Mouse (Mus musculus) retina, embryonic 14.5 days (tissue): ENCODE data around the gene Ccdc117.
A peak's percentile ranks its signal among the peaks of the same experiment; 100 is the strongest.
"Not testable (repeated sequence)": the region's sequence is repeated elsewhere in the genome, so short reads cannot be mapped to it uniquely, and the experiment has no call there.

Experiments used
- DNase-seq: peaks from one replicate; pipeline ENCODE4 v3.0.0-alpha.2; 2015; ENCODE audit warnings: low spot score

The Ccdc117 gene

GRCm38 (mm10) chr11:5530717-5531116, 11.3 kb downstream of the Ccdc117 start:
- DNase-seq, result no peak

- no peak for DNase-seq
These were observed 11.8 kb downstream of the Ccdc117 start for GRCm38 (mm10) chr11:5530172-5530571.

GRCm38 (mm10) chr11:5528841-5529240, 13.1 kb downstream of the Ccdc117 start:
- DNase-seq, result no peak

GRCm38 (mm10) chr11:5527865-5528523, 14.0 kb downstream of the Ccdc117 start:
- DNase-seq, result no peak

GRCm38 (mm10) chr11:5526573-5527439, 15.2 kb downstream of the Ccdc117 start:
- DNase-seq, result no peak

- DNase-seq, result no peak
These were observed 16.6 kb downstream of the Ccdc117 start for GRCm38 (mm10) chr11:5525418-5525817.

GRCm38 (mm10) chr11:5522798-5523415, 19.1 kb downstream of the Ccdc117 start:
- no peak for DNase-seq

GRCm38 (mm10) chr11:5521516-5522291, 20.3 kb downstream of the Ccdc117 start:
- DNase-seq, result peak; percentile 67

GRCm38 (mm10) chr11:5521266-5521515, 20.8 kb downstream of the Ccdc117 start:
- peak; percentile 51 for DNase-seq

- DNase-seq, result peak; percentile 96
These were observed 21.3 kb downstream of the Ccdc117 start, which contains the start of gene Xbp1 for GRCm38 (mm10) chr11:5520412-5521265. Gene Xbp1 (plus strand): TSS chr11:5520659.

- no peak for DNase-seq
These were observed 22.3 kb downstream of the Ccdc117 start for GRCm38 (mm10) chr11:5519681-5520080.

- DNase-seq, result no peak
These were observed 24.6 kb downstream of the Ccdc117 start for GRCm38 (mm10) chr11:5517346-5517745.

- DNase-seq, result no peak
These were observed 25.4 kb downstream of the Ccdc117 start for GRCm38 (mm10) chr11:5516617-5517016.

- DNase-seq, result no peak
These were observed 25.8 kb downstream of the Ccdc117 start for GRCm38 (mm10) chr11:5516151-5516550.

GRCm38 (mm10) chr11:5515655-5516054, 26.3 kb downstream of the Ccdc117 start:
- no peak for DNase-seq

GRCm38 (mm10) chr11:5515196-5515595, 26.8 kb downstream of the Ccdc117 start:
- no peak for DNase-seq

- DNase-seq, result no peak
These were observed 27.9 kb downstream of the Ccdc117 start for GRCm38 (mm10) chr11:5514091-5514490.

- no peak for DNase-seq
These were observed 29.0 kb downstream of the Ccdc117 start for GRCm38 (mm10) chr11:5512961-5513360.

- DNase-seq, result no peak
These were observed 29.8 kb downstream of the Ccdc117 start for GRCm38 (mm10) chr11:5512099-5512725.

GRCm38 (mm10) chr11:5510686-5511085, 31.3 kb downstream of the Ccdc117 start:
- DNase-seq, result not testable (repeated sequence)

- no peak for DNase-seq
These were observed 31.9 kb downstream of the Ccdc117 start for GRCm38 (mm10) chr11:5510099-5510391.
